Mouse (Mus musculus) liver, postnatal 0 days (tissue): ENCODE data around the gene Tmem262.

ENCODE experiments used
- CTCF ChIP-seq: sonication (generic); IDR thresholded peaks from 2 replicates; pipeline ENCODE4 v1.5.1; 2016; ENCODE audit warnings: antibody characterized with exemption, low read depth
- EP300 ChIP-seq: IDR thresholded peaks from 2 replicates; pipeline ENCODE4 v1.6.1; 2016; ENCODE audit warnings: antibody characterized with exemption, low read depth, mild to moderate bottlenecking

- TF ChIP-seq CTCF (peak; percentile 52), EP300 (no peak)
These were observed 34.2 kb upstream of the Tmem262 start for GRCm38 (mm10) chr19:6045366-6046293.
